Mouse (Mus musculus) adrenal gland (tissue): ENCODE measurements around the gene Kmt2d.

Source experiments
- intact Hi-C: fragments of 180-260 bp; cut with DNase I; formaldehyde crosslinking; loops from one replicate; pipeline ENCODE4 v1.15.1; 2025

Gene Kmt2d

DNA sequence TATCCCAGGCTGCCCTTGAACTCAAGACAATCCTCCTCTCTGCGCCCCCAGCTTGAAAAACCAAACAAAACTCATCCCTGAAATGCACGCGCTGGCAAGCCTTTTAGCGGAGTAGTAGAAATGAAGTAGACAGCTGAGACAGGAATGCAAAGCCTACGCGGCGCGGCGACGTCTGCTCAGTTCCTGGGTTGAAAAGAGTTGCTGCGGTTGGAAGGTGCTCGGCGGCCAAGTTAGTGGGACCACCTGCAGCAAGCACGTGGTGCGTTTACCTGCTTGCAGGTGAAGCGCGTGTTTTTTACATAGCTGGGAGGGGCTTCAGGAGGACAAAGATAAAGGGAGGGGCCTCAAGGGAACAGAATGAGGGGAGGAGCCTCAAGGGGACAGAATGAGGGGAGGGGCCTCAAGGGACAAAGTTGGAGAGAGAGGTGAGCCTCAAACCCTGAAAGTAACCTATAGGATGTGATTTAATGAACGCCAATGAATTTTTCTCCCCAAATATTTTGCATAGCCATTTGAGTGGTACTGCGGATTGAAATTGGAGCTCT is 20.3 kb upstream of the Kmt2d start:
- intact Hi-C loops = loop anchor here (5.0 kb wide), 1 partner anchor 101 kb away; no protein-coding TSS in a partner anchor

DNA sequence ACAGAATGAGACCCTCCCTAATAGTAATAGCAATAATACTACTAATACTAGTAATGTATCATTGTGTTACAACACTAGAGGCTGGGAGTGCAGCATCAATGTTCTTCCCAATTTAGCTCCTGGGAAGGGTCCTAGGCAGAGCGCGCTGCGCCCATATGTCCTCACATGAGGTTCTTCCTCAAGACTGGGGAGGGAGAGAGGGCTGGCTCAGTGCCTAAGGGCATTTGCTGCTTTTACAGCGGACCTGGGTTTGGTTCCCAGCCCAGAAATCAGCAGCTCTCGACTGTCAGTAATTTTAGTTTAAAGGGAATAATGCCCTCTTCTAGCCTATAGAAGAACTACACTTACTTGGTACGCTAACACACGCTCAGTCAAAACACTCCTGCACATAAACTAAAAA is 16.5 kb upstream of the Kmt2d start:
- intact Hi-C loops = no loop called here

DNA sequence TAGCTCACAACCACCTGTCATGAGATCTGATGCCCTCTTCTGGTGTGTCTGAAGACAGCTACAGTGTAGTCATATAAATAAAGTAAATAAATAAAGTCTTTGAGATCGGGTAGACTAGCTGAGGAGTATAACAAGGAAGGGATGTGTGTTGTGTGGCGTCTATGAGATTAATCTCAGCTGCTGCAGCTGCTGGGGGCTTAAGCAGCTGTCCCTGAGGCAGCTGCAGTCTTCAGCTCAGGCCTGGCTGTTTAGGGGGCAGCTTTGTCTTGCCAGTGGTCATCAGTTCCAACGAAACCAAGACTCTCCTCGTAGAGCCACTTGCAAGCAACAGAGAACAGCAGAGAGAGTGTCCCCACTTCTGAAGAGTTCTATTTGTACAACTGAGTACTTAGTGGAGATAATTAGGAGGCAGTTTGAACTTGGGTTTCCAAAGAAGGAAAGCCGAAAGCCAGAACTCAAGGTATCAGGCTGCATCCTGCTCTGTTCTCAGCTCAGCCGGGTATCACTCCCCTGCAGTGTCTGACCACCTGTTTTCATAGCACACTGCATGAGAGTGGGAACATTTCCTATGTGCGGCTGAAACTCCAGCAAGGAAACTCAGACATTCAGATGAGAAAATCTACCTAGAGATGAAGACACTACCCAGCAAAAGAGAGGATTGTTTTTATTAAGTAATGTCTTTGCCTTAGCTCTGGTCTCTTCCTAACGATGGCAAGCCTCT is 15.8 kb upstream of the Kmt2d start:
- intact Hi-C loops = no loop called here

DNA sequence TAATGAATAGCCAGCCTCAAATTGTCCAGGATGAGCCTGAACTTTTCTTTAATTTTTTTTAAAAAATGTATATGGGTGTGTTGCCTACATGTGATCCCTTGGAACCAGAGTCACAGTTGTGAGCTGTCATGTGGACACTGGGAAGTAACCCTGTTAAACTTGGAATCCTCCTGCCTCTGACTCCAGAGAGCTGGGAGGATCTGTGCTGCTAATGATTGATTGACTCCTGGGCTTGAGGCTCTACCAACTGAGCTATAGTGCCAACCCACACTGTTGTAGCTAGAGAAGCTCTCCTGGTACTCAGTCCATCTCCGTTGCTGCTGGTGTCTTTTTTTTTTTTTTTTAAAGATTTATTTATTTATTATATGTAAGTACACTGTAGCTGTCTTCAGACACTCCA is 13.1 kb upstream of the Kmt2d start:
- intact Hi-C loops = no loop called here

DNA sequence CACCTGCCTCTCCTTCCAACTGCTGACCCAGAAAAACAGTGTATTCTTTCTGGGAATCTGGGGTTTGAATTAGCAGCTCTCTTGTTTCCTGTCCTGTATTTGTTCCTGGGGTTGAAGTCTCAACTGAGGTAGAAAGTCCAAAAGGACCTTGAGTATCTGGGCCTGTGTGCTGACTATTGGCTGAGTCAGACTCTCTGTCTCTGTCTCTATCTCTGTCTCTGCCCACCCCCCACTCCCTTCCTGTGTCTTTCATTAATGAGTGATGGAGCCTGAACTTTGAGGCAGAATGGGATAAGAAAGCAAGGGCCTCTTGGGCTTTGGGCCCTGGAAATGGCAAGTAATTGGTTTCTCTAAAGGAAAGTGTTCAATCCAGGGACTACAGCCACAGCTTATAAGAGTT is 12.7 kb upstream of the Kmt2d start:
- intact Hi-C loops = no loop called here

DNA sequence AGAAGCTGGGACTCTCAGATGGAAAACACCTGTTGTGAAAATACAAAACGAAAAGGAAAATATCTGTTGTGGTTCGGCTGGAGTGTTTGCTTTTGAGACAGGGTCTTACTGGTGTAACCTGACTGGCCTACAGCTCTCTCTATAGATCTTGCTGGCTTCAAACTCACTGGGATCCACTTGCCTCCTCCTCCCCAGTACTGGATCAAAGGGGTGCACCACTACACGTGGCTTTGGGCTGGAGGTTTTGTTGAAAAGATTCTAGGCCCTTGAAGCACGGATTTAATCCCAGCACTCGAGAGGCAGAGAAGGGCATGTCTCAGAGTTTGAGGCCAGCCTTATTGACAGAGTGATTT is 10.6 kb upstream of the Kmt2d start:
- intact Hi-C loops = no loop called here

DNA sequence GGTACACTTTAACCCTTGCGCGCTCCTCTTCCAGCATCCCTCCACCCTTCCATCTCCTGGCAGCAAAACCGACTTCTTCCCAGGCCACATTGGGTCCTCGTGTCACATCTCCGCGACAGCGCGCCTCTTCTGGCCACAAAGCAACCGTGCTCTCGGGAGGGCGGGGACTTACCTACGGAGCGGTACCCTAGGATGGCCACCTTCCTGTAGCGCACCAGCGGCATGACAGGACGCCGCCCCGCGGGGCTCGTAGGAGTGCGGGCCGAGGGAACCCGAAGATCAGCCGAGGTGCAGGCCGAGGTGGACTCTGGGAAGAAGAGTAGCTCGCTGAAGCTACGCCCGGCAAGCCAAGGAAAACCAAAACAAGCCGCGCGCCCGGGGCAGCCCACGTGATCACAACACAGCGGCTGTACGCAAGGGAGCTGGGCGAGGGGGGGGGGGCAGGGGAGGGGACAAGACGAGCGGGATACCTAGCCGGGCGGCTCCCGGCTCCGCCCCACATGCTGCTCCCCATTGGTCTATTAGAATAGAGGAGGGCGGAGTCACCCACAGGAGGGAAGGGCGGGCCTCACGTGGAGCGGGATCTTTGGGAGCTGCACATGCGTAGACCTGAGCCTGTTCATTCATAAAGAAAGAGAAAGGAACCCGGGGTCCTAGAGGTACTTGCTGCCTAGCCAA is 10.1 kb upstream of the Kmt2d start:
- intact Hi-C loops = no loop called here

DNA sequence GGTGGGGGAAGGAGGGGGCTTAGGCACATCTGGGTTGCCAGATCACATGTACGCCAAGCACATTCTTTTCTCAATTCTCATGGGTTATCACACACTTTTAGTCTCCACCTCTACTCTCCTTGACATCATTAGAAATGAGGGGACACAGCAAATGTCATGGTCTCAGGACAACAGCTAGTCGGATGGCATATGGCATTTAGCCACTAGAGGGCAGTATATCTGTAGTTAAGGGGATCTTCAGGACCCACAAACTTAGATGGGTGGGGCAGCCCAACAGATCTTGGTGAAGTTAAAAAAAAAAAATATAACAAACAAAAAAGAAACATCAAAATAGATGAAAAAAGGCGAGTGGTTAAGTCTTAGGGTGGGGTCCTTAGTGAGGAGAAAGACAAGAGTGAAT is 6.3 kb upstream of the Kmt2d start:
- intact Hi-C loops = loop anchor here (5.0 to 10.0 kb wide), 2 partner anchors 47 to 120 kb away; no protein-coding TSS in a partner anchor

DNA sequence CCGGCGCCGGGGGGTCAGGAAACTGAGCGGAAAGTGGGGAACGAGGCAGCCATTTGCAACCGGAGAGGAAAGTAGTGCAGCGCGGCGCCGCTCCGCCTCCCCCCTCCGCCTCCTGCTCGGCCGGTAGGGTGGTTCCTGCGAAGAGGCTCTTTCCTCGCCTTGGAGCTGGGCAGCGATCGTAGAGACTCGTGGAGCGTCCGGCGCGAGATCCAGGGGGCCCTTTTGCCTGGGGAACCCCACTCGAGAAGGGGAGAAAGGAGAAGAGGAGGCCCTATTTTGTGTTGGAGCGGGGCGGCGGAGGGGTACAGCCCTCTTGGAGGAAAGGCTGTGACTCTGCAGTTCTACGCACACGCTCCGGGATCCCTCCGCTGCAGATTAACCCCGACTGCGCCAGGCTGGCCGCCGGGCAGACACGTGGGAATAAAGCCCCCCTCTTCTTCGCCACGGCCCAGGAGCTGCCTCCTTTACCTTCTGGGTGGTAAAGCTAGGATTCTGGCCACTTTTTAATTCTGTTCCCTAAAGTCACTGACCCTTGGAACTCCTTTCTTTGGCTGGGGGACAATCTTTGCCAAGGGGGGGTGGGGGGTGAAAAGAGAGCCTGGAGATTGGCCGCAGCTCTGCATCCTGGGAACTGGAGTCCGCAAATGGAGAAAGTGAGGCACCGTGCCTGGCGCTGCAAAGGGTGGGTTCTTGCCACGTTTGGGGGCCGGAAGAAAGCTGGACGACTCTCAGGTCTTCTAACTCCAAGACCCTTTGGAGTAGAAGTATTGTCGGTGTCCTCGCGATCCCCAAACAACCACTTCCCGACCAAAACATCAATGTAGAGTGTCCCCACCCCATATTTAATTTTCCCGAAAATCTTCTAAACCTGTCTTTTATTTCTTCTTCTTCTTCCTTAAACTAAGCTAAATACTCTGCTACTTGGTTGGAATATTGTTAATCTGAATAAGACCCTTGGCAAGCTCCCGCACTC is 1.2 kb upstream of the Kmt2d start:
- intact Hi-C loops = loop anchor here (10.0 kb wide), 1 partner anchor 53 kb away; no protein-coding TSS in a partner anchor

DNA sequence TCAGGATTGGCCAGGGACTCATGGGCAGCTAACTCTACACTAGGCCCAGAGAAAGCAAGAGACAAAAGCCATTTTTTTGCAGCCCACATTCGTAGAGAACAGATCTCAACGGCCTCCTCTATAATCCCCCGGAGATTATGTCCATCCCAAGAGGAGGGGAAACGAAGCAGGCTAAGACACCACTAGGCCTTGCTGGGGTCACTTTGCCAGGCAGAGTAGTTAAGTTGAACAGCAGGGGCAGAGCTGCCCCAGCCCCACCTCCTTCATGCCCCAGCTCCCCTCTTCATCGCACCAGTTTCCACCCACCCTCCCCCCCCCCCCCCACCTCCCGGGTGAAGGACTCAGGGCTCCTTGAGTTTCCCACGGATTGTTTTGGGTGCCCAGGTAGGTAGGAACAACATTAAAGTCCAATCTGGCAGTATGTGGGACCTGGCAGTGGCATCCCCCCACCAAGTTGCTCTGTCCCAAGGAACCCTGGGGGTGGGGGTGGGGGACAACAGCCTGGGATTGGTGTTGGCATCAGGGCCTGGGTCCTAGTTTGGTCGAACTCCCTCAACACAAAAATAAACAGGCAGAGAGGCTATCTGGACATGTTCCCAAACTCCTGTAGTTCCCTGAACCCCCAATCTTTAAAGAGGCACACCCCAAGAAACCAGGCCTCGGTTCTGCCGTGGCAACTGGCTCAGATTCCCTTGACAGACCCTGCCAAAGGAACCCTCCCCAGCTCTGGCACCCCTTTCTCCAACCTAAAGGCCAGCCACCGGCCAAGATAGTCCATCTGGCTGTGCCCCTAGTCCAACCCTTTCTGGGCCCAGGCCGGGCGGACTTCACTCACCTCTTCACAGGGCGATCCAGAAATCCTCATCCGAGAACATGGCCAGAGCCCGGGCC is 580 bp downstream of the Kmt2d start:
- intact Hi-C loops = loop anchor here (10.0 kb wide), 1 partner anchor 54 kb away; no protein-coding TSS in a partner anchor

DNA sequence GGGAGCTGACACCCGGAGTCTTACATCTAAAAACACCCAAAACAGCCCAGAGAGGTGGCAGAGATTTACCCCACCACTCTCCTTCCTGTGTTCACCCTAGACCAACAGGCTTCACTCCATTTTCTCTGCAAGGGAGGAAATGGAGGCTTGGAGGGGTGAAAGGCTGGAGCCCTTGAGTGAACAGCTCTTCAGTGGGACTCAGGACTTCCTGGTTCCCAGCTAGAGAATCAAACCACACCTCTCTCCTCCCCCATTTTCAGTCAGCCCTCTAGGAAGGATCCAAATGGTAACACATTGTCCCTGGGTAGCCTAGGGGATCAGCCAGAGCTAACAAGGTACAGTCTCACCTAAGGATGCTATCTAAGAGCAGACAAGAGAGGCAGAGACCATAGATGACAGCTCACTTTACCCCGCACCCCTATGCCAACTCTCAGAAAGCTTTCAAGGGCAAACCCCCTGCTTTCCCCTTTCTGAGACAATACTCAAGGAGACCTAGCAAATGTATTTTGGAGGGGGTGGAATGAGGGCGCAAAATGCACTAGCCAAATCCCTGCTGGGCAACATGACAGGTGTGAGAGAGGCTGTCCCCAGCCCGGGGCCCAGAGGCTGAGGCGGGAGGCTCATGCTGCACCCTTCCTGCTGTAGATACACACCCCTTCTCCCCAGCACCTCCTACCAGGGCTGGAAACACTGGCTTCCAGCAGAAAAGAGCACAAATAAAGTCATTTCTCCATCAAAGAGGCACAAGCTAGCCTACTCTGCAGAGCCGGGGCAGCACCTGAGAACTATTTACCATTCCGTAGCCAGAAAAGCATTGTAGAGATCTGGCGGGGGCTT is 1.4 kb downstream of the Kmt2d start:
- intact Hi-C loops = loop anchor here (5.0 to 10.0 kb wide), 2 partner anchors 37 to 55 kb away; partner anchors contain the start of gene Prkag1

DNA sequence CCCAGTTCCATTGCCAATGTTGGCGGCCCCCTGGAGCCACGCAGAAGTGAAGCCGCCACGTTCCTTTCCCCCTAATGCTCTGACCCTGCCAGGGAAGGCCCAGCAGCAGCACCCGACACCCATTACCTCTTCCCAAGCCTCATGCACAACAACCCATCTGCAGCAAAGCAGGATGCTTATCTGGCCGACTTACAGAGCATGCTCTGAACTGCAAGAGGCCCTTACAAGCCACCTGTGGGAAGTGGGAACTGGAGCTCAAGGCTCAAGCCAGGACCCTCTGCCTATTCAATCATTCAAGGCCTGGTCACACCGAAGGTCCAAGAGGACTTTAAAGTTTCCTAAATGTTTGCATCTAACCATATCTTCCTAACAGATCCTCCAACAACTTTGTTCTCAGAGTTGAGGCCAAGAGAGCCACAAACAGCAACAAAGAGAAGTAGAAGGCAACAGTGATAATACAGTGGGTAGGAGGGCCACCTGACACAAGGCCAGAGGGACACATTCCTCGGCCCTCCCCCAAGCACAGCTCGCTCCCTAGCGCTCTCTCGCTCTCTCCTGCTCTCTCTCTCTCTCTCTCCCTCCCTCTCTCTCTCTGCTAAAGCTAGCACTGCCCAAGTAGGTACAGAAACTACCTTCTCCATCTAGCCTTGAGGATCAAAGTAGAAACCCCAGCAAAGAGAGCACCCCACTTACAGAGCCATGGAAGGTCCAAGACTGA is 2.5 kb downstream of the Kmt2d start:
- intact Hi-C loops = loop anchor here (5.0 kb wide), 1 partner anchor 36 kb away; the partner anchor contains the start of gene Prkag1

DNA sequence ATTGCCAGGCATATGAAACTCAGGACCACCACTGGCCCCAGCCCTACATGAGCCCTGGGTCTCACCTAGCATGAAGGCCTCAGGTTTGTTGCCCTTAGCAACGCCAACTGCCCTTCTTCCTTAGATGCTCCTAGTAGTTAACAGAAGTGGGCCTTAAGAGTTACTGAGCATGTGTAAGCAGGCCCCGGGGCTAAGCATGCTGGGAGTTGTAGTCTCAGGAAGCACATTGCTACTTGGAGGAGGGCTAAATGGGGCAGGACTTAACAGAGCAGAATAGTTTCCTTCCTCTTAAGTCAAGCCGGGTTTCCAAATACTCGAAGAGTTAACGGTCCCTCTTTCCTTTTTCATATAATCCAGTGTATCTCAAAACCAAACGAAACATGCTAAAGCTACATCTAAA is 3.7 kb downstream of the Kmt2d start:
- intact Hi-C loops = loop anchor here (5.0 kb wide), 1 partner anchor 35 kb away; the partner anchor contains the start of gene Prkag1

DNA sequence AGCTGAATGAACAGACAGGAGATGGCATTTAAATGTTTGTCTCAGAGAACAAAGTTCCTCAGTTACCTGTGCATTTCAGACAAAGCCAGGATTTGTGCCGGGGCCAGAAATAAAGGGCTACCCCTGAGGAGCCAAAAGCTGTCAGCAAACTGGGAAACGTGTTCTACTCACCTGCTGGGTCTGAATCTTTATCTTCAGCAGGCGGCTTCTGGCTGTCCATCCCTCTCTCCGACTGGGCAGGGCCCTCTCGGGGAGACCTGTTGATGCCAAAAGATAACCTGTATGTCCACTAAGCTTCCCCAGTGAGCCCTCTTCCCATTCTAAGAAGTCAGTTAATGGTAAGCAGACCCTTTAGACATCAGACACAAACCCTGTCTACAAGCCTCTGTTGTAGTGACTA is 4.5 kb downstream of the Kmt2d start:
- intact Hi-C loops = loop anchor here (5.0 kb wide), 1 partner anchor 34 kb away; the partner anchor contains the start of gene Prkag1

DNA sequence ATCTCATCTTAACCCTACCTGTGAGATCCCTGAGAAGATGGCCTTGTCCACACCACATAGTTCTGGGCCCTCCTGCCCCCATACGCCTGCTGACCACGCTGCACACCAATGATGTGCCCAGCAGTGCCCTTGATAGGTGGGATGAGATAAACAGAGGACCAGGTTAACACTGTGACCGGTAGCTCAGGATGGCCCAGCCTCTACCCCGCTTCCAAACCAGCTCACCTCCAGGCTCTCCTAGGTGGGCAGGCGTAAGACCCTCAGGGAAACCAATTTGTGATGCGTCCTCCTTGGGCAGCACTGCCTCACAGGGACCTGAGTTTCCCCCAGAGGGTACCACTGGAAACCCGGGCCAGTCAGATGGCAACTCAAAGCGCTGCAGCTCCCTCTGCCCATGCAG is 5.2 kb downstream of the Kmt2d start:
- intact Hi-C loops = loop anchor here (5.0 kb wide), 1 partner anchor 33 kb away; the partner anchor contains the start of gene Prkag1

DNA sequence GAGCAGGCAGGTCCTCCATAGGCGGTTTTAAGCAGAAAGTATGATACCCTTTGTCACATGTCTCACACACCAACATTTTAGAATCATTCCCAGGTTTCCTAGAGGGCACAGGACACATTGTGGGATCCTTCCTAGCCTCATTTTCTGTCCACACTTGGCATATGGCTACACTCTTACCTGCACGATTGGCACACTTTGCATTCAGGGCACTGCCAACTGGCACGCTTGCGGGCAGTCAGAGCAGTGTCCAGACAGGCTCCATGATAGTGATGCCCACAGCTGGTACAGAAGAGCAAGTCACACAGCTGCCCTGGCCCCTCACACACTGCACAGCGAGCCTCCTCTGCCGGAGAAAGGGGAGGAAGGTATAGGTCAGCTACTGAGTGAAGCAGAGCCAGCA is 6.1 kb downstream of the Kmt2d start:
- intact Hi-C loops = loop anchor here (5.0 kb wide), 1 partner anchor 33 kb away; the partner anchor contains the start of gene Prkag1

DNA sequence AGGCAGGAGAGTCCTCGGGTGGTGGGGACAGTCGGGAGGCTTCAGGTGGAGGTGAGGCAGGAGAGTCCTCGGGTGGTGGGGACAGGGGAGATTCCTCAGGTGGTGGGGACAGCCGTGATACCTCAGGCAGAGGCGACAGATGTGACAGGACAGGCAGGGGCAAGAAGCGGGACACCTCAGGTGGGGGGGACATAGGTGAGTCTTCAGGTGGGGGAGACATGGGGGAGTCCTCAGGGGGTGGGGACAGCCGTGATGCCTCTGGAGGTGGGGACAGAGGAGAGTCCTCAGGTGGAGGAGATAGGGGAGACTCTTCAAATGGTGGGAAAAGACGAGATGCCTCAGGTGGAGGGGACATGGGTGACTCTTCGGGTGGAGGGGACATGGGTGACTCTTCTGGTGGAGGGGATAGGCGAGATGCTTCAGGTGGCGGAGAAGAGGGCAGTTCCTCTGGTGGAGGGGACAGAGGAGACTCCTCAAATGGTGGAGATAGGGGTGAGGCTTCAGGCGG is 7.5 kb downstream of the Kmt2d start:
- intact Hi-C loops = no loop called here
